Mouse (Mus musculus) cerebellum, adult 2 months (tissue): Measurements from ENCODE around the gene Slc6a20a.

Experiments
- CTCF ChIP-seq: fragments of 200-500 bp; IDR thresholded peaks from 2 replicates; pipeline ENCODE4 v1.5.1; 2011; ENCODE audit warnings: low read depth, mild to moderate bottlenecking, control low read depth, low read length, moderate library complexity, borderline replicate concordance; ENCODE audit not compliant: insufficient read depth
- POLR2A ChIP-seq: fragments of 200-500 bp; IDR thresholded peaks from 2 replicates; pipeline ENCODE4 v1.6.1; 2011; ENCODE audit warnings: low read length, control low read depth, borderline replicate concordance; ENCODE audit not compliant: insufficient read depth

GRCm38 (mm10) chr9:123709226-123709625 is 30.5 kb upstream of the Slc6a20a start:
- no peak for TF ChIP-seq POLR2A
- TF ChIP-seq CTCF: no peak
